Mouse (Mus musculus) stomach, postnatal 0 days (tissue): ENCODE results near the gene Rubcn.

ENCODE experiments used
- CTCF ChIP-seq: IDR thresholded peaks from 2 replicates; pipeline ENCODE4 v1.5.1; 2016; ENCODE audit warnings: antibody characterized with exemption, low read depth, mild to moderate bottlenecking, moderate library complexity
- EP300 ChIP-seq: optimal IDR thresholded peaks from 2 replicates; pipeline ENCODE3; 2016; ENCODE audit warnings: antibody characterized with exemption

- TF ChIP-seq CTCF (no peak; the same call in 1 of the 2 replicates), EP300 (peak; percentile 45)
These were observed 9.5 kb downstream of the Rubcn start for GRCm38 (mm10) chr16:32867919-32868552.
